In genomic region chr9:102784329-102785026, GRCm38 (mm10) we compare ENCODE assay signal across 8 mouse cellular contexts. TPM values are rescaled to one million over a fixed set of nuclear protein-coding genes. Genes with fewer than 3 reads are reported as not detected.
DNase-seq lines count a peak whose midpoint lies in the region; ATAC-seq lines count a peak whose summit lies in the region.

No protein-coding gene starts in this region.

- peak; percentile 77 for ATAC-seq in hindbrain, embryonic 14.5 days (ENCODE audit: low FRiP score)

- peak; percentile 96 for DNase-seq in R1 (ENCODE audit: low read depth, low spot score)
- DNase-seq in cerebellum, postnatal 10 days, result peak; percentile 93 to 95
- peak; percentile 62 to 86 for DNase-seq in frontal cortex, postnatal 10 days (ENCODE audit: low spot score in 2 of 2)
- DNase-seq in hindbrain, embryonic 14.5 days (ENCODE audit: low spot score), result peak; percentile 95
- peak; percentile 91 to 98 for DNase-seq in layer of hippocampus, postnatal 25 days (ENCODE audit: extremely low spot score in 1 of 2, low spot score in 1 of 2)
- peak; percentile 89 to 93 for DNase-seq in lung, postnatal 4 days
- peak; percentile 76 for DNase-seq in retina, postnatal 7 days (ENCODE audit: low read depth, low spot score)
- DNase-seq in urinary bladder, adult 18-20 months (ENCODE audit: low spot score in 2 of 2), result peak; percentile 76 to 86

- H3K27me3 ChIP-seq in hindbrain, embryonic 14.5 days (ENCODE audit: control insufficient read depth, insufficient read depth, low read length), result no peaks in the 10 kb centered on the region

- no peak overlapping the region for H3K4me2 ChIP-seq in hindbrain, embryonic 14.5 days (replicated peaks)

- no peaks in the 10 kb centered on the region for H3K36me3 ChIP-seq in hindbrain, embryonic 14.5 days (replicated peaks; ENCODE audit: control insufficient read depth, insufficient read depth)

- 13% methylated on average over 10 of the region's 10 CpGs for WGBS in hindbrain, embryonic 14.5 days

- H3K4me1 ChIP-seq in hindbrain, embryonic 14.5 days (replicated peaks; ENCODE audit: control insufficient read depth, insufficient read depth, low read length), result peaks cover 3% of the 10 kb centered on the region; the same call in 1 of the 2 replicates

- no peaks in the 10 kb centered on the region for H3K9me3 ChIP-seq in hindbrain, embryonic 14.5 days (ENCODE audit: control insufficient read depth, low read length)

- no peak overlapping the region for H3K27ac ChIP-seq in hindbrain, embryonic 14.5 days

- H3K4me3 ChIP-seq in hindbrain, embryonic 14.5 days (replicated peaks; ENCODE audit: low read length), result no peak overlapping the region

- H3K9ac ChIP-seq in hindbrain, embryonic 14.5 days, result no peak overlapping the region

RNA-seq across cellular contexts. Expression of gene Ryk, which starts 50.2 kb away (rescaled TPM):
- 14.1 and 14.5 TPM in 2 replicates for polyA plus RNA-seq in hindbrain, embryonic 14.5 days (2014; fragmentation: Nextera tagmentation; extraction: Ambion mirVana)
- 10 to 100 TPM; 37.1 to 44.4 TPM for total RNA-seq in layer of hippocampus, postnatal 25 days (2021)
